Mouse (Mus musculus): ENCODE results near the gene Trub2. TPM values are rescaled to one million over a fixed set of nuclear protein-coding genes. Genes with fewer than 3 reads are reported as not detected.

Gene Trub2
- polyA plus RNA-seq, 1 experiment, result 42.8 TPM

GRCm38 (mm10) chr2:29718581-29718980 lies 69.7 kb downstream of the Trub2 start:
- H3K4me1 ChIP-seq (ENCODE audit: control insufficient read depth, insufficient read depth, low read length), result peaks cover 17% of the 10 kb centered on the region
- WGBS, result 62% methylated on average over 5 of the region's 5 CpGs
- DNase-seq, result no peak

GRCm38 (mm10) chr2:29716691-29717090 lies 71.6 kb downstream of the Trub2 start:
- no peak overlapping the region for H3K27ac ChIP-seq (ENCODE audit: insufficient read depth, low read length)
- peaks cover 30% of the 10 kb centered on the region for H3K4me1 ChIP-seq (ENCODE audit: control insufficient read depth, insufficient read depth, low read length)
- H3K4me3 ChIP-seq (replicated peaks; ENCODE audit: insufficient read depth, low read depth, low read length), result no peak overlapping the region
- no peaks in the 10 kb centered on the region for H3K27me3 ChIP-seq (ENCODE audit: control insufficient read depth, insufficient read depth, low read length)
- DNase-seq, result no peak
- TF ChIP-seq POLR2A (IDR thresholded peaks at IDR 0.05; ENCODE audit: borderline replicate concordance, insufficient read depth, low read length) (no peak), CTCF (IDR thresholded peaks at IDR 0.05; ENCODE audit: borderline replicate concordance, insufficient read depth, low read depth, low read length) (no peak)
- 37% methylated on average over 6 of the region's 6 CpGs for WGBS

More at GRCm38 (mm10) chr2:29718581-29718980, 69.7 kb downstream of the Trub2 start:
- Histone ChIP-seq H3K4me3 (replicated peaks; ENCODE audit: insufficient read depth, low read depth, low read length) (no peak overlapping the region), H3K27me3 (ENCODE audit: control insufficient read depth, insufficient read depth, low read length) (no peaks in the 10 kb centered on the region), H3K27ac (ENCODE audit: insufficient read depth, low read length) (no peak overlapping the region)
- TF ChIP-seq CTCF (IDR thresholded peaks at IDR 0.05; ENCODE audit: borderline replicate concordance, insufficient read depth, low read depth, low read length) (no peak), POLR2A (IDR thresholded peaks at IDR 0.05; ENCODE audit: borderline replicate concordance, insufficient read depth, low read length) (no peak)

DNA sequence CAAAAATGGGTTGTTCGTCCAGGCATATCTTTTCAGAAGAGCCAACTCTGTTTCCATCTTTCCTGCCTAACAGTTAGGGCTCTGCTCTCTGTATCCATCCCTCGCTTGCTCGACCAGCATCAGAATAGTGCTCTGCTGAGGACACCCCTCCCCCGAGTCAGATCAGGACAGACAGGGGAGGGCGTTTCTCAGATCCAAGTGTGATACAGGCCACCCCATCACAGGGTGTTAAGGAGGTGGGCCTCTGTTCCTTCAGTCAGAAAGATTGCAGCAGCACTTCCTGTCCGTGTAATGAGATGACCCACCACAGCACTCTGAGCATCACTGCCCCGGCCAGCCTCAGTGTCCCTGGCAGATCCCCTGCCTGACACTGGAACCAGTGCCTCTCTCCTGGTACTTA lies 72.2 kb downstream of the Trub2 start:
- H3K4me1 ChIP-seq (ENCODE audit: control insufficient read depth, insufficient read depth, low read length), result peaks cover 36% of the 10 kb centered on the region
- no peaks in the 10 kb centered on the region for H3K27me3 ChIP-seq (ENCODE audit: control insufficient read depth, insufficient read depth, low read length)
- TF ChIP-seq POLR2A (IDR thresholded peaks at IDR 0.05; ENCODE audit: borderline replicate concordance, insufficient read depth, low read length), result no peak
- no peak overlapping the region for H3K27ac ChIP-seq (ENCODE audit: insufficient read depth, low read length)
- no peak overlapping the region for H3K4me3 ChIP-seq (replicated peaks; ENCODE audit: insufficient read depth, low read depth, low read length)
- no peak for DNase-seq
- WGBS, result 59% methylated on average over 7 of the region's 7 CpGs

DNA sequence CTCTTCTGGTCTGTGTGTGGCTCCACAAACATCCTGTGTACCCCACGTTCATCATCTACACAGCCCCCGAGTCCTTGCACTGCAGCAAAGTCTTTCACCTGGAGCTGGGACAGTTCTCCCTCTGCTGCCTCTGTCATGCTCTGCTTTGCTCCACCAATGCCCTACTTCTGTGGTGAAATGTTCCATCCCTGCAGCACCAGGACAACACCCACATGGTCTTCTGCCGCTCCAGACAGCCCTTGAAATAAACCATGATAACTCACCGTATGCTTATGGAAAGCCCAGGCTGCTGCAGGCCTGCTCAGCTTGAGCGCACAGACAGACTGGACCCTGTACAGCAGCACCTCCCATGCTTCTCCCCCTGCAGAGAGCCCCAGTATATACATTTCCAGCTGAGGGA lies 74.2 kb downstream of the Trub2 start:
- no peak for DNase-seq
- H3K4me3 ChIP-seq (replicated peaks; ENCODE audit: insufficient read depth, low read depth, low read length), result no peak overlapping the region
- TF ChIP-seq CTCF (IDR thresholded peaks at IDR 0.05; ENCODE audit: borderline replicate concordance, insufficient read depth, low read depth, low read length) (no peak), POLR2A (IDR thresholded peaks at IDR 0.05; ENCODE audit: borderline replicate concordance, insufficient read depth, low read length) (no peak)
- H3K4me1 ChIP-seq (ENCODE audit: control insufficient read depth, insufficient read depth, low read length), result peaks cover 33% of the 10 kb centered on the region
- H3K27me3 ChIP-seq (ENCODE audit: control insufficient read depth, insufficient read depth, low read length), result no peaks in the 10 kb centered on the region
- WGBS, result 94% methylated on average over 5 of the region's 5 CpGs
- no peak overlapping the region for H3K27ac ChIP-seq (ENCODE audit: insufficient read depth, low read length)

DNA sequence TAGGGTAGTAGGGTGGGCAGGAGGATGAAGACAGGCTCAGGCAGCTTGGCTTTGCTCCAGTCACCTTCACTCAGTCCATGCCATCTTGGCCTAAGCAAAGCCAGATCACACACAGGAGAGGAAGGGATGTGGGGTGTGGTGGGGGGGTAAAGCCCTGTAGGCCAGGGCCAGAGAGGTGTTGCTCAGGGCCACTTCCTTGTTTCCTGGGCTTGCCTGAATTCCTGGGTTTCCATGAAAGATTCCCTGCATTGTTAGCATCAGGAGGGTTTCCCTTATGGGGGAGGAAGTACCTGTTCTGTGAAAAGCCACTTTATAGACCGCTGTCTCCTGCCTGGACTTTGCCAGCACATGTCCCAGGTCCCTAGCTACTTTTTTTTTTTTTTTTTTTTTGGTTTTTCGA lies 74.8 kb downstream of the Trub2 start:
- no peak overlapping the region for H3K27ac ChIP-seq (ENCODE audit: insufficient read depth, low read length)
- no peak for TF ChIP-seq CTCF (IDR thresholded peaks at IDR 0.05; ENCODE audit: borderline replicate concordance, insufficient read depth, low read depth, low read length)
- no peak for TF ChIP-seq POLR2A (IDR thresholded peaks at IDR 0.05; ENCODE audit: borderline replicate concordance, insufficient read depth, low read length)
- peaks cover 33% of the 10 kb centered on the region for H3K4me1 ChIP-seq (ENCODE audit: control insufficient read depth, insufficient read depth, low read length)
- 90% methylated on average over 1 of the region's 2 CpGs for WGBS
- no peaks in the 10 kb centered on the region for H3K27me3 ChIP-seq (ENCODE audit: control insufficient read depth, insufficient read depth, low read length)
- DNase-seq, result no peak
- H3K4me3 ChIP-seq (replicated peaks; ENCODE audit: insufficient read depth, low read depth, low read length), result no peak overlapping the region

DNA sequence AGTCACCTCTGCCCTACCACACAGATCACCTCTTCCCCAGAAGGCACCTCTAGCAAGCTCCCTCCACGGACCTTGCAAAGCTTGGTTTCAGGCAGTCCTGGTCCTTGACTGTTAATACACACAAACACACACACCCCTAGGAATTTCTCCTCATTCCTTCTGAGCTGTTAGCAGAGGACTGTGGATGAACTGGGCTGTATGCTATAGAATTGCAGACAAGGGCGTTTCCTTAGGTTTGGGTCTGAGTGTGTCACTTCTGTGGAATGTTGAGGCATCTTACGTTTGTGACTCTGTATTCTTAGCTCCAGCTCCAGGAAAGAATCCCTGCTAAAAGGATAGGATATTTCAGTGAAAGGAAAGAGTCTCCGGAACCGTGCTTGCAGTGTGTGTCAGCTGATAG lies 76.4 kb downstream of the Trub2 start:
- Histone ChIP-seq H3K4me1 (ENCODE audit: control insufficient read depth, insufficient read depth, low read length) (peaks cover 46% of the 10 kb centered on the region), H3K27me3 (ENCODE audit: control insufficient read depth, insufficient read depth, low read length) (no peaks in the 10 kb centered on the region), H3K4me3 (replicated peaks; ENCODE audit: insufficient read depth, low read depth, low read length) (no peak overlapping the region), H3K27ac (ENCODE audit: insufficient read depth, low read length) (peak overlapping the region; percentile 82)
- WGBS, result 44% methylated on average over 5 of the region's 5 CpGs
- TF ChIP-seq CTCF (IDR thresholded peaks at IDR 0.05; ENCODE audit: borderline replicate concordance, insufficient read depth, low read depth, low read length), result no peak
- TF ChIP-seq POLR2A (IDR thresholded peaks at IDR 0.05; ENCODE audit: borderline replicate concordance, insufficient read depth, low read length), result no peak
- DNase-seq, result no peak

Other genes starting within 250 kb of the Trub2 start
- gene Rapgef1, start 168.8 kb downstream of the Trub2 start, polyA plus RNA-seq (2012; rRNA removed), result 72.6 and 80.3 TPM in 2 replicates
- 0.19 and 0.28 TPM in 2 replicates for gene Gm13420, start 36.8 kb downstream of the Trub2 start, polyA plus RNA-seq (2012; rRNA removed)
- gene Gm13547, start 29.2 kb downstream of the Trub2 start, polyA plus RNA-seq (2012; rRNA removed), result not detected in 2 replicates
- 28.2 TPM in 2 replicates for gene Coq4, start 1.0 kb downstream of the Trub2 start, polyA plus RNA-seq (2012; rRNA removed)
- gene Slc27a4, start 14.1 kb upstream of the Trub2 start, polyA plus RNA-seq (2012; rRNA removed), result 90.6 TPM in 2 replicates
- gene Urm1, start 31.6 kb upstream of the Trub2 start, polyA plus RNA-seq (2012; rRNA removed), result 78.6 and 89.6 TPM in 2 replicates
- 30.4 and 38.2 TPM in 2 replicates for gene Cercam, start 80.7 kb upstream of the Trub2 start, polyA plus RNA-seq (2012; rRNA removed)
- gene Odf2, start 100.7 kb upstream of the Trub2 start, polyA plus RNA-seq (2012; rRNA removed), result 264 and 287 TPM in 2 replicates
- 72.7 and 74.7 TPM in 2 replicates for gene Gle1, start 146.9 kb upstream of the Trub2 start, polyA plus RNA-seq (2012; rRNA removed)
- 922 and 988 TPM in 2 replicates for gene Sptan1, start 177.1 kb upstream of the Trub2 start, polyA plus RNA-seq (2012; rRNA removed)

Measured in cerebellum, adult 2 months (tissue).